Mouse (Mus musculus) testis, adult 2 months (tissue): ENCODE measurements around the gene Cebpb. TPM values are rescaled to one million over a fixed set of nuclear protein-coding genes. Genes with fewer than 3 reads are reported as not detected.

Source experiments
- H3K27ac ChIP-seq: fragments of 200-500 bp; 2 replicates; pipeline ENCODE4 v1.5.1; 2012; ENCODE audit warnings: low read depth, low read length; ENCODE audit not compliant: control insufficient read depth, insufficient read depth
- H3K27me3 ChIP-seq: fragments of 200-500 bp; 2 replicates; pipeline ENCODE4 v1.6.1; 2012; ENCODE audit warnings: mild to moderate bottlenecking, low read length, moderate library complexity; ENCODE audit not compliant: control insufficient read depth, insufficient read depth
- H3K36me3 ChIP-seq: fragments of 200-500 bp; 2 replicates; pipeline ENCODE4 v1.6.1; 2012; ENCODE audit warnings: mild to moderate bottlenecking, low read length; ENCODE audit not compliant: control insufficient read depth, insufficient read depth
- H3K4me1 ChIP-seq: fragments of 200-500 bp; 2 replicates; pipeline ENCODE4 v1.6.1; 2012; ENCODE audit warnings: low read length; ENCODE audit not compliant: control insufficient read depth, insufficient read depth
- H3K4me3 ChIP-seq: fragments of 200-500 bp; 2 replicates; pipeline ENCODE4 v1.5.1; 2012; ENCODE audit warnings: low read depth, mild to moderate bottlenecking, low read length, moderate library complexity, mixed read lengths; ENCODE audit not compliant: control insufficient read depth
- CTCF ChIP-seq: fragments of 200-500 bp; IDR thresholded peaks from 2 replicates; pipeline ENCODE4 v1.5.1; 2012; ENCODE audit warnings: low read depth, mild to moderate bottlenecking, inconsistent platforms, low read length, moderate library complexity; ENCODE audit not compliant: control insufficient read depth, insufficient read depth, insufficient replicate concordance
- POLR2A ChIP-seq: fragments of 200-500 bp; IDR thresholded peaks from 2 replicates; pipeline ENCODE4 v1.6.1; 2012; ENCODE audit warnings: low read depth, mild to moderate bottlenecking, inconsistent platforms, low read length, moderate library complexity; ENCODE audit not compliant: control insufficient read depth
- polyA plus RNA-seq: library from polyadenylated mRNA; depleted of rRNA; stranded (reverse); fragments of >200 nt; gene quantifications from 2 replicates; pipeline ENCODE4 v1.2.3, GENCODE M21; 2012

Cebpb gene
- polyA plus RNA-seq, 1 experiment, result 2.9 TPM

- H3K27me3 ChIP-seq, result no peaks in the 10 kb centered on the region
- no peak overlapping the region for H3K4me3 ChIP-seq
- H3K27ac ChIP-seq, result no peak overlapping the region
- no peaks in the 10 kb centered on the region for H3K4me1 ChIP-seq
- no peak for TF ChIP-seq POLR2A
- TF ChIP-seq CTCF, result no peak
- H3K36me3 ChIP-seq, result no peaks in the 10 kb centered on the region
These were observed 15.7 kb downstream of the Cebpb start for GRCm38 (mm10) chr2:167704409-167704808.

- Histone ChIP-seq H3K36me3 (no peaks in the 10 kb centered on the region), H3K27ac (no peak overlapping the region), H3K27me3 (no peaks in the 10 kb centered on the region), H3K4me1 (no peaks in the 10 kb centered on the region), H3K4me3 (no peak overlapping the region)
- TF ChIP-seq POLR2A, result no peak
- TF ChIP-seq CTCF, result no peak
These were observed 17.6 kb downstream of the Cebpb start for GRCm38 (mm10) chr2:167706183-167706939.

- no peak overlapping the region for H3K27ac ChIP-seq
- TF ChIP-seq POLR2A (no peak), CTCF (no peak)
- H3K4me3 ChIP-seq, result no peak overlapping the region
- peaks cover under 1% of the 10 kb centered on the region; the same call in 1 of the 2 replicates for H3K4me1 ChIP-seq
- no peaks in the 10 kb centered on the region for H3K27me3 ChIP-seq
- H3K36me3 ChIP-seq, result no peaks in the 10 kb centered on the region
These were observed 19.7 kb downstream of the Cebpb start for GRCm38 (mm10) chr2:167708373-167708772.

- H3K4me3 ChIP-seq, result no peak overlapping the region
- TF ChIP-seq POLR2A (no peak), CTCF (no peak)
- peaks cover 4% of the 10 kb centered on the region; the same call in 1 of the 2 replicates for H3K4me1 ChIP-seq
- H3K36me3 ChIP-seq, result no peaks in the 10 kb centered on the region
- no peak overlapping the region for H3K27ac ChIP-seq
- H3K27me3 ChIP-seq, result no peaks in the 10 kb centered on the region
These were observed 21.3 kb downstream of the Cebpb start for GRCm38 (mm10) chr2:167709969-167710368.

- no peaks in the 10 kb centered on the region for H3K27me3 ChIP-seq
- H3K4me3 ChIP-seq, result no peak overlapping the region
- H3K4me1 ChIP-seq, result peaks cover 4% of the 10 kb centered on the region; the same call in 1 of the 2 replicates
- no peaks in the 10 kb centered on the region for H3K36me3 ChIP-seq
- no peak overlapping the region for H3K27ac ChIP-seq
- no peak for TF ChIP-seq CTCF
- no peak for TF ChIP-seq POLR2A
These were observed 21.9 kb downstream of the Cebpb start for GRCm38 (mm10) chr2:167710574-167710973.

GRCm38 (mm10) chr2:167712872-167713821 is 24.4 kb downstream of the Cebpb start:
- H3K4me3 ChIP-seq, result no peak overlapping the region; the same call in 1 of the 2 replicates
- no peaks in the 10 kb centered on the region for H3K27me3 ChIP-seq
- peak; percentile 95 for TF ChIP-seq CTCF
- TF ChIP-seq POLR2A, result no peak
- H3K36me3 ChIP-seq, result no peaks in the 10 kb centered on the region
- H3K4me1 ChIP-seq, result peaks cover 4% of the 10 kb centered on the region; the same call in 1 of the 2 replicates
- H3K27ac ChIP-seq, result no peak overlapping the region

- peaks cover 4% of the 10 kb centered on the region; the same call in 1 of the 2 replicates for H3K4me1 ChIP-seq
- H3K36me3 ChIP-seq, result no peaks in the 10 kb centered on the region
- no peaks in the 10 kb centered on the region for H3K27me3 ChIP-seq
- no peak overlapping the region for H3K27ac ChIP-seq
- TF ChIP-seq POLR2A (no peak), CTCF (no peak)
- H3K4me3 ChIP-seq, result no peak overlapping the region
These were observed 25.6 kb downstream of the Cebpb start for GRCm38 (mm10) chr2:167714298-167714697.
